Mouse (Mus musculus): ENCODE data around the gene Cd200. TPM values are rescaled to one million over a fixed set of nuclear protein-coding genes. Genes with fewer than 3 reads are reported as not detected.
"Not testable (repeated sequence)": the region's sequence is repeated elsewhere in the genome, so short reads cannot be mapped to it uniquely, and the experiment has no call there.

The Cd200 gene
- polyA plus RNA-seq, 1 experiment from 2014 or later, result 226 TPM

DNA sequence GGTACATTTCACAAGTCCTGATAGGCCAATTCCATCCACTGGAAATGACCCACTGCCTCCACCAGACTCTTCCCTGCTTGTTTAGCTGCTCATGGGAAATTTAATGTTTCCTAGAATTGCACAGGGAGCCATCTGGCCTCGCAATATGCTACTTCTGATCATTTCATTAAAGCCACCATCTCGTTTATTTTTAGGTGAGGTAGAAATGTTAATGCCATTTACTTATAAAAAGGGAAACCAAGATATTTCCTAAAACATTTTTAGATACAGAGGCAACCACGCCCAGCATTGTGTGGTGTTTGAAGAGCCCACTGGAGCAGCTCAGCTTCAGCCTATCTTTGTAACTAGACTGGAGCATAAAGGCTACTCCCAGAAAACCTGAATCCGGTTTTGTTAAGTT lies 32.6 kb downstream of the Cd200 start:
- H3K27ac ChIP-seq, result no peak overlapping the region
- H3K36me3 ChIP-seq, result peaks cover 10% of the 10 kb centered on the region
- no peak overlapping the region for H3K4me3 ChIP-seq (replicated peaks)
- no peaks in the 10 kb centered on the region for H3K4me1 ChIP-seq (replicated peaks)
- H3K4me2 ChIP-seq (replicated peaks), result no peak overlapping the region
- no peaks in the 10 kb centered on the region for H3K27me3 ChIP-seq
- no peaks in the 10 kb centered on the region for H3K9me3 ChIP-seq
- ATAC-seq, result no peak
- 86% methylated on average over 4 of the region's 4 CpGs for WGBS
- no peak overlapping the region for H3K9ac ChIP-seq (replicated peaks)

DNA sequence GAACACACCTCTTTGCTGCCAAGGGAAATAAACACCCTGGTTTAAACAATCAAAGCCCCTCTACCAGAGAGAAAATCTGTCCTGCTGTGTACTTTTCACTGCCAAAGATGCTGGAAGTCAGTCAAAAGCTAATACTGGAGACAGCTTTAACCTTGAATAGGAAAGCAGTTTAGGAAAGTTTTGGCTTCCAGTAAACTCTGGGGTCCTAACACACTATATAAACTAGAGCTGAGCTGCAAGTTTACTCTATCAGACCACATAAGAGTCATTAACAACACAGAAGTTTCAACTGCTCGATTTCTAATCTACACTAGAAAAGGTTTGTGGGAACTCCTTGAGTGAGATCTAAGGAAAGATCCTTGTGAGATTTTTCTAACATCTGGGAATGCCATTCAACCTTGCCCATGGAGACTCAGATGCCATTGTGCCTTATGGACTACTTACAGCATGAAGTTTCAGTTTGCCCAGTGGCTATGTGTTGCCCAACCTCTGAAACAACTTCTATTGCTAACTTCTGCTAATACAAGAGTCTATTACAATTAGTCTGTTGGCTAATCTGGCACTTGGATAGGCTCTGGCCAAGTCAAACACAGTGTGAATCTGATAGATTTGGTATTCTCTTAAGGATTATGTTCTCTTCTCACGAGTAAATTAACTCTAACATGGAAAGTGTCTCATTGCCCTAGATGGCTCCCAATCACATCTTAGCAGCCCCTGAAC lies 33.2 kb downstream of the Cd200 start:
- Histone ChIP-seq H3K4me3 (replicated peaks) (no peak overlapping the region), H3K4me1 (replicated peaks) (no peaks in the 10 kb centered on the region), H3K27me3 (no peaks in the 10 kb centered on the region), H3K4me2 (replicated peaks) (no peak overlapping the region), H3K36me3 (peaks cover 4% of the 10 kb centered on the region), H3K9me3 (no peaks in the 10 kb centered on the region), H3K9ac (replicated peaks) (no peak overlapping the region), H3K27ac (no peak overlapping the region)
- 76% methylated on average over 2 of the region's 2 CpGs for WGBS
- ATAC-seq, result no peak

DNA sequence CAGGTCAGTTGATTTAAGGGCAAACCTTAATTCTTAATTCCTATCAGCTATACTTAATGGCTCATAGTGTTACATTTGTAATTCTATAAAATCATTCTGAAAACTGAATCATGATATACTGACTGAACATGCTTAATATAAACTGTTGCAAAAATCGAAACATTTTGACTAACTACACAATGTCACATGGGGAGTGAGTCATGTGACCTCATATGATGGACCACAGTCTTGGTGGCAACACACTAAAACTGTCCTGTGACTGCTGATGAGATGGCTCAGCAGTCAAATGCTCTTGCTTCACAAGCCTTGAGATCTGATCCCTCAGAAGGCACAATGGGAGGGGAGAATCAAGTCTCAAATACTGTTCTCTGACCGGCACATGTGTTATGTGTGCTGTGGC lies 34.8 kb downstream of the Cd200 start:
- no peaks in the 10 kb centered on the region for H3K4me1 ChIP-seq (replicated peaks)
- H3K27me3 ChIP-seq, result no peaks in the 10 kb centered on the region
- H3K9me3 ChIP-seq, result no peaks in the 10 kb centered on the region
- H3K4me2 ChIP-seq (replicated peaks), result no peak overlapping the region
- no peak overlapping the region for H3K9ac ChIP-seq (replicated peaks)
- no peak overlapping the region for H3K4me3 ChIP-seq (replicated peaks)
- H3K36me3 ChIP-seq, result no peaks in the 10 kb centered on the region
- H3K27ac ChIP-seq, result no peak overlapping the region
- WGBS, result 85% methylated on average over 2 of the region's 2 CpGs
- no peak for ATAC-seq

DNA sequence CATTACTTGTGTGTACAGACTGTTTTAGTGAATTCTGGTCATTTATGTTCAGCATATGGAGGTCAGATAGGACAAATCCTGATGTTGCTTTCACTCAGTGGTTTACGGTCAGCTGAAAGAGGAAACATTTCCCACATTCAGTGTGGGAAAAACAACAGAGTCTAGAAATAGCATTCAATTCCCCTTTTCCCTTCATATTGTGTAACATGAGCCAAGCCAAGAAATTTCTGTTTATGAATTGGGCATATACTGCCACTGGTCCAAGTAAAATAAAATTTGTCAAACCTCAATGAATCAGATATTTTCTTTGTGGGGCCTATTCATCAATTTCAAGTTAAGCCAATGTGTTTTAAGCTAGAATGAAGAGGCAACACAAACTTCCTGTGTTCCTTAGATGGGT lies 37.8 kb downstream of the Cd200 start:
- ATAC-seq, result no peak
- no peak overlapping the region for H3K9ac ChIP-seq (replicated peaks)
- no peaks in the 10 kb centered on the region for H3K27me3 ChIP-seq
- no peak overlapping the region for H3K4me2 ChIP-seq (replicated peaks)
- no peak overlapping the region for H3K27ac ChIP-seq
- H3K9me3 ChIP-seq, result no peaks in the 10 kb centered on the region
- no peak overlapping the region for H3K4me3 ChIP-seq (replicated peaks)
- 93% methylated on average over 1 of the region's 1 CpGs for WGBS
- no peaks in the 10 kb centered on the region for H3K36me3 ChIP-seq
- H3K4me1 ChIP-seq (replicated peaks), result no peaks in the 10 kb centered on the region

DNA sequence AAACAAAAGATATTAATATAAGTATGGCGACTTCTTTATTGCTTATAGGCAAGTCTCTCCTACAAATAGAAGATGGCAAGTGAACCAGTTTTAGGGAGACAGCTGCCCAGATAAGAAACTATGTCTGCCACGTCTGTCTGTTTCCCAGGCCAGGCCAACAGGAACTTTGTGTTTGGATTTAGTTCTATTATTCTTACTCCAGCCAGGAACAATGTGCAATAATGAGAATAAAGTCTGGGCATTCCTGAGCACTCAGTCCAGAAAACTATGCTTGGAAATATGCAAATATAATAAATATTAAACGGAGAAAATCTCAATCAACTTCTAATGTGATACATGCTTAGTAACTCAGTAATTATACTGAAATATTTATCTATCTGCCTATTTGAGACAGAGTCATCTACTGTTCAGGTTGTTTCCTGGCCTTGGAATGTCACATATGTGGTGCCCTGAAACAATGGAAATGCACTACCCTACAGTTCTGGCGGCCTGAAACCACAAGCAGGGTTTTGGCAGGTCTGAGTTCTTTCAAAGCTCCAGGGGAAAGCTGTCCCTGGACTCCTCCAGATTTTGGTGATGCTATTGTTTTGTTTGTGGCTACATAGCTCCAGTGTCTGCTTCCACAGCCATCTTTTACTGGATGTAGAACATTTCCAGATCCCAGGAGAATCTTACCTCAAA lies 39.4 kb downstream of the Cd200 start:
- H3K27ac ChIP-seq, result no peak overlapping the region
- WGBS, result 80% methylated on average over 4 of the region's 4 CpGs
- no peaks in the 10 kb centered on the region for H3K9me3 ChIP-seq
- H3K36me3 ChIP-seq, result no peaks in the 10 kb centered on the region
- H3K4me2 ChIP-seq (replicated peaks), result no peak overlapping the region
- no peak for ATAC-seq
- H3K4me3 ChIP-seq (replicated peaks), result no peak overlapping the region
- H3K9ac ChIP-seq (replicated peaks), result no peak overlapping the region
- H3K4me1 ChIP-seq (replicated peaks), result no peaks in the 10 kb centered on the region
- no peaks in the 10 kb centered on the region for H3K27me3 ChIP-seq

DNA sequence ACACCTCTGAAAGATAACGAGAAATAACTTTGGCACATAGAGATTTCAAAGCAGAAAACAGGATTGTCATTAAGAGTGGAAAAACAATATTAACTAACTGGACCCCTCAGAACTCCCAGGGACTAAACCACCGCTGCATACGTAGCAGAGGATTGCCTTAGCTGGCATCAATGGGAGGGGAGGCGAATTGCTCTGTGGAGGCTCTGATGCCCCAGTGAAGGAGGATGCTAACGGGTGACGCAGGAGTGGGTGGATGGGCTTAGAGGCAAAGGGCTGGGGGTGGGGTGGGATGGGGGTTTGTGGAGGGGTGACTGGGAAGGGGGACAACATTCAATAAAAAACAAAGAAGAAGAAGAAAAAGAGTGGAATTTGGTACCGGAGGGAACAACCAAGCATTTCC lies 42.7 kb downstream of the Cd200 start:
- no peaks in the 10 kb centered on the region for H3K9me3 ChIP-seq
- H3K4me2 ChIP-seq (replicated peaks), result no peak overlapping the region

DNA sequence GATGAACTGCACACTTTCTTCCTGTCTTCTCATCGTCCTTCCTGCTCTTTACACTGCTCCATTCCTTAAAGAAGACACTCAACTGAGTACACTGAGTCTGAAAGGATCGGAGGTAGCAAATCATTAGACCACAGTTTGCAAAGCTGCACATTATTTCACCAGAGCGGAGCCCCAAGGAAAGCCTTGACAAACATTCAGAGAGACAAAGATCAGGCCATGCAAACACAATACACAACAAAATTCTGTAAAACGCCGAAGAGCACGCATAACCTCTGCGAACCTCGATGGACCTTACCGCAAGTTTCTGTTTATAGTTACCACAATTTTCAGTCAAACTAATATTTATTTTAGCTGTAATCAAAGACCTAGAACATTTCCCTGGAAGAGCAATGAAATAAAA lies 43.5 kb downstream of the Cd200 start:
- H3K4me3 ChIP-seq (replicated peaks), result no peak overlapping the region
- no peaks in the 10 kb centered on the region for H3K9me3 ChIP-seq
- H3K4me1 ChIP-seq (replicated peaks), result no peaks in the 10 kb centered on the region
- no peak overlapping the region for H3K4me2 ChIP-seq (replicated peaks)
- H3K9ac ChIP-seq (replicated peaks), result no peak overlapping the region
- H3K27ac ChIP-seq, result no peak overlapping the region
- no peak for ATAC-seq
- no peaks in the 10 kb centered on the region for H3K36me3 ChIP-seq
- 90% methylated on average over 9 of the region's 9 CpGs for WGBS
- no peaks in the 10 kb centered on the region for H3K27me3 ChIP-seq

More for the DNA sequence above, 42.7 kb downstream of the Cd200 start:
- Histone ChIP-seq H3K9ac (replicated peaks) (no peak overlapping the region), H3K4me3 (replicated peaks) (no peak overlapping the region), H3K36me3 (no peaks in the 10 kb centered on the region), H3K4me1 (replicated peaks) (no peaks in the 10 kb centered on the region), H3K27me3 (no peaks in the 10 kb centered on the region), H3K27ac (no peak overlapping the region)
- 81% methylated on average over 7 of the region's 7 CpGs for WGBS
- ATAC-seq, result no peak

DNA sequence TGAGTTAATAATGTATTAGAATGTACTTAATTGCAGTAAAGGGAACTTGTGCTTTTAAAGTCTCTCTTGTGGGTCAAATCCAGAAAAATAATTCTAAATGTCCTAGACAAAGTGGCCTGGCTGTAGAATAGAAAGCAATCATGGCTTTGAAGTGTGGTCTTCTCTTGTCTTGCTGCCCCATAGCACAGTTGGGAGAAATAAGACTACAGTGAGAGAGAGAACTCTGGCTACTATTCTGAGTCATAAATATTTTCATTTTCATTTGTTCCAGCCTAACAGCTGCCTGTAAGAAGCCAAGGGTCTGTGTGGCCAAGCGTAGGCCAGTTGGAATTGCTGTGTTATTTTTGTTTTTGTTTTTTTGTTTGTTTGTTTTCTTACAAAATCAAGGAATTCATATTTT lies 44.2 kb downstream of the Cd200 start:
- no peak for ATAC-seq
- 91% methylated on average over 1 of the region's 1 CpGs for WGBS
- H3K4me1 ChIP-seq (replicated peaks), result no peaks in the 10 kb centered on the region

DNA sequence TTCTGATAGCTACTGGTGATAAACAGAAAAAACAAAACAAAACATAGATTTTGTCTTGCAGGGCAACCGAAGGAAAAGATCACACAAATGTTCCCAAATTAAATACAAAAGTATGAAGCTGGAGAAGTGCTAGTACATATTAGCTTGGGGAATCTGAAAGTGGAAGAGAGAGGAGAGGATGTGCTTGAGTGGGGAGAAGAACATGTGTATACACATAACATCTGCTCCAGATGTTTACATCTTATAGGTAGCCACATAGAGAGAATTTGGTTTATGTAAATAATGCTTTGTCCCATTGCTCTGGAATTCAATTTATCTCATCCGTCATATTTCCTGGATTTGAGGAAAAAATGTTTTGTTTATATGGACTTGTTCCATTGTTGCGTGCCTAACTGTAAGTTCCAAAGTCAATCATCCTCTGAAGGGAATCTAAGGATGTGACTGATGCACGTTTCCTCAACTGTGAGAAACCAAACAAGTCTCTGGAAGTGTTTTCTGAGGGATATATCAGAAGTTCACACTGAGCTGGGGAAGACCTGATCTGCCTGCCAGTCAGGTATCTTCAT lies 45.3 kb downstream of the Cd200 start:
- WGBS, result 88% methylated on average over 4 of the region's 4 CpGs
- Histone ChIP-seq H3K4me1 (replicated peaks) (no peaks in the 10 kb centered on the region), H3K36me3 (no peaks in the 10 kb centered on the region)

More for the DNA sequence above, 44.2 kb downstream of the Cd200 start:
- Histone ChIP-seq H3K4me3 (replicated peaks) (no peak overlapping the region), H3K9ac (replicated peaks) (no peak overlapping the region), H3K9me3 (no peaks in the 10 kb centered on the region), H3K36me3 (no peaks in the 10 kb centered on the region), H3K4me2 (replicated peaks) (no peak overlapping the region), H3K27me3 (no peaks in the 10 kb centered on the region), H3K27ac (no peak overlapping the region)

DNA sequence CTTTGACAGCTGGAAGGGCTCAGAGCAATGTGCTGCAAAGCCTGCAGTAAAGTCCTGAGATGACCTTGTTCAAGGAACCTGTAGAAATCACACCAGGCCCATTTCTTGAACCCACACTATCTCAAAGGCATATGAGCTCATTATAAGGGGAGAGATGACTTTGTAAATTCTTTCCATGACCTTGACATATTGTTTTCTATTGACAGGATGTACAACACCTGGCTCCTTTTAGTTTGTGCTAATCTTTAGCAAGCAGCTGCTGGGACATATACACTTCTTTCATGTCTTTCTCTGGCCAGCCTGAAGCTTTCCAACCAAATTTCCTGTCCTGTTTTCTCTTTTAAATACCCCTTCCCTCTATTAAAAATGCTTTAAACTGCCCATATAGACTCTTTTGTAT lies 47.4 kb downstream of the Cd200 start:
- Histone ChIP-seq H3K9ac (replicated peaks) (no peak overlapping the region), H3K27ac (no peak overlapping the region), H3K4me1 (replicated peaks) (no peaks in the 10 kb centered on the region), H3K4me2 (replicated peaks) (no peak overlapping the region), H3K36me3 (no peaks in the 10 kb centered on the region), H3K27me3 (no peaks in the 10 kb centered on the region), H3K4me3 (replicated peaks) (no peak overlapping the region), H3K9me3 (no peaks in the 10 kb centered on the region)
- no peak for ATAC-seq

More for the DNA sequence above, 45.3 kb downstream of the Cd200 start:
- H3K9ac ChIP-seq (replicated peaks), result no peak overlapping the region
- no peaks in the 10 kb centered on the region for H3K27me3 ChIP-seq
- no peak overlapping the region for H3K27ac ChIP-seq
- no peaks in the 10 kb centered on the region for H3K9me3 ChIP-seq
- no peak for ATAC-seq
- H3K4me2 ChIP-seq (replicated peaks), result no peak overlapping the region
- H3K4me3 ChIP-seq (replicated peaks), result no peak overlapping the region

DNA sequence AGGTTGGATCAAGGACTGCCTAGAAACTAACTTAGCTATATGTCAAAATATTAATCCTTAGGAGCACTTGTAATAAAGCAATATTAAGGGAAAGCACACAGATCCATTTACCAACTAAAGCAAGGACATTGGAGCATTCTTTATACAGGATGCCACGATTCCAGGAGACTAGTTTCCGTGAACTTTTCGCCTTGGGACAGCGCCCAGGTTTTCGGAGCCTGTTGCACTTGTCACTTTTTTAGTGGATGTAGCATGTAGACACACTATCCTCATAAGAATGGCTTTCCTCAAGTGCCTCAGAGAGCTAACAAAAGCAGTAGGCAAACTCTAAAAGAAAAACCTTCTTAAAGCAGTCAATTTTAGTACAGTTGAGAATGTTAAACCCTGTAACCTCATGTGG lies 50.4 kb downstream of the Cd200 start:
- H3K9me3 ChIP-seq, ATAC-seq: not testable (repeated sequence)

DNA sequence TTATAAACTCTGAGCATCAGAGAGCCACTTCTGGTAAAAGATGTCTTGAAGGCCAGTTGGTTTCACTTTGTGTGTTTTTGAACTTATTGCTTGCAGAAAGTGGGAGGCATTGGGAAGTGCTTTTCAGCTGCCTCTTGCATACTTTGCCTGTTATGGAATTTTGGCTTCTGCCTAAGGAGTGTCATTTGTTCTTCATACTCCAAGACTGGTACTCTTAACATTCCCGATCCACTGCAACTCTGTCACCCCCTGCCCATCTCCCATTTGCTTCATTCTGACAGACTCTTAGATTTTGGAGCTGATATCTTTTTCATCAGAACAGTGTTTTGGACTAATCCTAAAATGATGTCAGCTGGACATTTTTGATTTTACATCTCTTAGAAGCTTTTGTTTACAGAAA lies 51.7 kb downstream of the Cd200 start:
- Histone ChIP-seq H3K4me1 (replicated peaks) (no peaks in the 10 kb centered on the region), H3K27me3 (no peaks in the 10 kb centered on the region), H3K4me3 (replicated peaks) (no peak overlapping the region), H3K4me2 (replicated peaks) (no peak overlapping the region), H3K9me3 (no peaks in the 10 kb centered on the region), H3K9ac (replicated peaks) (no peak overlapping the region), H3K36me3 (no peaks in the 10 kb centered on the region), H3K27ac (no peak overlapping the region)
- WGBS, result 89% methylated on average over 1 of the region's 1 CpGs
- no peak for ATAC-seq

More for the DNA sequence above, 50.4 kb downstream of the Cd200 start:
- H3K4me3 ChIP-seq (replicated peaks); H3K9ac ChIP-seq (replicated peaks); H3K4me1 ChIP-seq (replicated peaks); H3K36me3 ChIP-seq; H3K27me3 ChIP-seq; H3K27ac ChIP-seq; H3K4me2 ChIP-seq (replicated peaks): not testable (repeated sequence)
- WGBS, result 93% methylated on average over 5 of the region's 5 CpGs

Data from midbrain, embryonic 13.5 days (tissue).